Comparison of ENCODE assay signal across 16 mouse cellular contexts in genomic region chr17:50067774-50068680, GRCm38 (mm10).
"Had no signal": no experiment of that assay in that cellular context is flagged by ENCODE, and none has a peak within 500 bp of the region (broad histone marks: within the 10 kb centered on the region; RNA-seq: fewer than 3 reads in every experiment).

No protein-coding gene starts in this region.

- DNase-seq: kidney, adult 8-10 months; kidney, postnatal 36 days; layer of hippocampus, adult 9-11 months; layer of hippocampus, postnatal 36 days; lung, adult 2 months; lung, postnatal 10 days; right cerebral cortex, adult 18-20 months; right cerebral cortex, postnatal 25 days; thymus, postnatal 36 days had no signal

- H3K4me3 ChIP-seq: limb, embryonic 15.5 days; megakaryocyte, embryonic 14.5 days; midbrain, embryonic 13.5 days; neural tube, embryonic 15.5 days had no signal

- H3K36me3 ChIP-seq: limb, embryonic 15.5 days; midbrain, embryonic 13.5 days; neural tube, embryonic 15.5 days had no signal

- H3K9me3 ChIP-seq: limb, embryonic 15.5 days; midbrain, embryonic 13.5 days; neural tube, embryonic 15.5 days had no signal

- H3K27me3 ChIP-seq: limb, embryonic 15.5 days; megakaryocyte, embryonic 14.5 days; midbrain, embryonic 13.5 days; neural tube, embryonic 15.5 days had no signal

- H3K27ac ChIP-seq: kidney, postnatal 0 days; limb, embryonic 15.5 days; macrophage; midbrain, embryonic 13.5 days; neural tube, embryonic 15.5 days had no signal

- H3K9ac ChIP-seq: limb, embryonic 15.5 days; midbrain, embryonic 13.5 days; neural tube, embryonic 15.5 days had no signal

- H3K4me2 ChIP-seq: limb, embryonic 15.5 days; midbrain, embryonic 13.5 days; neural tube, embryonic 15.5 days had no signal

- ATAC-seq: intestine, postnatal 0 days; midbrain, embryonic 13.5 days had no signal
